Mouse (Mus musculus) layer of hippocampus, postnatal 25 days (tissue): ENCODE measurements around the gene Ndst2. TPM values are rescaled to one million over a fixed set of nuclear protein-coding genes. Genes with fewer than 3 reads are reported as not detected.

Experiments
- microRNA-seq, 2 experiments: library from miRNA; unstranded; fragments of <30 nt; microRNA quantifications; one replicate each; pipeline ENCODE4 v1.2.0; 2021
- total RNA-seq, 2 experiments: library from RNA; stranded (reverse); gene quantifications; 2 replicates each; pipeline ENCODE4 v1.2.3; 2021

The Ndst2 gene
- total RNA-seq, 2 experiments from 2014 or later, result 15.3 to 19.3 TPM

Small RNA genes within 50 kb of the gene (microRNA-seq; reads per million reads assigned to microRNA genes)
- gene Mir6946, result 0.37 to 0.40 reads per million in 2 experiments

Other genes starting within 250 kb of the Ndst2 start
- under 1 TPM; 0.66 to 0.85 TPM for gene Mss51, start 237.7 kb downstream of the Ndst2 start, total RNA-seq
- gene Ppp3cb, start 188.0 kb downstream of the Ndst2 start, total RNA-seq, result 100 to 1,000 TPM; 319 to 324 TPM
- gene Usp54, start 93.5 kb downstream of the Ndst2 start, total RNA-seq, result 10 to 100 TPM; 42.6 to 50.8 TPM
- not detected for gene Myoz1, start 78.0 kb downstream of the Ndst2 start, total RNA-seq
- gene Synpo2l, start 66.2 kb downstream of the Ndst2 start, total RNA-seq, result under 1 TPM; 0.12 to 0.22 TPM
- 100 to 1,000 TPM in 1 of 2 experiments, 10 to 100 TPM in 1; 99.6 to 110 TPM for gene Sec24c, start 60.3 kb downstream of the Ndst2 start, total RNA-seq
- gene Fut11, start 39.6 kb downstream of the Ndst2 start, total RNA-seq, result 10 to 100 TPM; 15.6 to 16.0 TPM
- 10 to 100 TPM; 47.3 to 50.3 TPM for gene Chchd1, start 31.6 kb downstream of the Ndst2 start, total RNA-seq
- gene Zswim8, start 27.0 kb downstream of the Ndst2 start, total RNA-seq, result 100 to 1,000 TPM; 151 to 180 TPM
- 100 to 1,000 TPM; 205 to 212 TPM for gene Camk2g, start 59.5 kb upstream of the Ndst2 start, total RNA-seq
- 1 to 10 TPM; 3.5 to 4.0 TPM for gene Plau, start 102.1 kb upstream of the Ndst2 start, total RNA-seq
- 10 to 100 TPM; 30.9 to 31.1 TPM for gene Vcl, start 194.8 kb upstream of the Ndst2 start, total RNA-seq